Mouse (Mus musculus) megakaryocyte, embryonic 14.5 days (primary cell): ENCODE results near the gene Otof.

Experiments used
- FLI1 ChIP-seq: IDR thresholded peaks from 2 replicates; pipeline ENCODE4 v1.6.1; 2012; ENCODE audit warnings: low read length, inconsistent platforms, mixed read lengths
- GATA1 ChIP-seq: IDR thresholded peaks from 3 replicates; pipeline ENCODE4 v1.6.1; 2012; ENCODE audit warnings: mixed read lengths, low read length, inconsistent platforms, borderline replicate concordance

DNA sequence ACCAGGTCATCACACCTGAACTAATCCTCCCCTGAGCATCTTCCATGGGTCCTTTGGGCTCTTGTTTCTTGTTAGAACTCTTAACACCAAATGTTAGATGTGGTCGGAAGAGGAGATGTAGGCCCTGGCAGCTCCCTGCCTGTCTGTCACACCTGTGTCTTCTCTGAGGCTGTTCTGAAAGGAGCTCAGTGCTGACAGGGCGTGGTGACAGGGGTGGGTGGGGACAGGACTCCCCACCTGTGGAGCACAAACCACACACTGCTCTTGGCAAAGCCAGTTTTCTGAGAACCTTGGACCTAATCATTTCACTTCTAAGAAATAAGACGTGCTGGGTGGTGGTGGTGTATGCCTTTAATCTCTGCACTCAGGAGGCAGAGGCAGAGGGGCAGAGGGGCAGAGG lies 108.1 kb downstream of the Otof start:
- TF ChIP-seq GATA1 = no peak
- no peak for TF ChIP-seq FLI1
